Mouse (Mus musculus): ENCODE results near the gene Glt8d2. TPM values are rescaled to one million over a fixed set of nuclear protein-coding genes. Genes with fewer than 3 reads are reported as not detected.
A peak's percentile ranks its signal among the peaks of the same experiment; 100 is the strongest.

Gene Glt8d2
- 3.5 and 3.9 TPM in 2 replicates for polyA plus RNA-seq (2014; fragmentation: Nextera tagmentation; extraction: Ambion mirVana)

GRCm38 (mm10) chr10:82690494-82690893 is at the start of gene Glt8d2:
Gene Glt8d2 (minus strand): TSS chr10:82690650.
- peak within 1 kb of the TSS; percentile 59 for H3K4me2 ChIP-seq (ENCODE audit: low read length)

GRCm38 (mm10) chr10:82699296-82699941 is 9.0 kb upstream of the Glt8d2 start:
- Histone ChIP-seq H3K9ac (ENCODE audit: low read length) (peak overlapping the region; percentile 87), H3K27me3 (ENCODE audit: control insufficient read depth, insufficient read depth, low read length) (no peaks in the 10 kb centered on the region), H3K4me3 (ENCODE audit: control insufficient read depth in 1 of 2, insufficient read depth in 1 of 2, low read depth in 1 of 2, low read length in 2 of 2) (peak overlapping the region; percentile 94 to 95), H3K27ac (replicated peaks in 1 of 2; ENCODE audit: control insufficient read depth in 1 of 2, insufficient read depth in 1 of 2, low read depth in 2 of 2, low read length in 2 of 2) (peak overlapping the region; percentile 77 to 81), H3K4me1 (ENCODE audit: control insufficient read depth in 2 of 2, insufficient read depth in 2 of 2, low read length in 2 of 2) (peaks cover 9 to 11% of the 10 kb centered on the region in 2 experiments), H3K9me3 (ENCODE audit: control insufficient read depth, low read length) (no peaks in the 10 kb centered on the region), H3K36me3 (ENCODE audit: control insufficient read depth, insufficient read depth, low read length) (peaks cover 29% of the 10 kb centered on the region), H3K4me2 (ENCODE audit: low read length) (peak overlapping the region; percentile 62)
- 0% methylated on average over 54 of the region's 59 CpGs for WGBS
- peak; percentile 68 for ATAC-seq (ENCODE audit: insufficient number of reproducible peaks, insufficient read depth, low FRiP score, low read depth)

More at GRCm38 (mm10) chr10:82690494-82690893, at the start of gene Glt8d2:
- H3K27me3 ChIP-seq (ENCODE audit: control insufficient read depth, insufficient read depth, low read length), result no peaks in the 10 kb centered on the region
- H3K4me1 ChIP-seq (ENCODE audit: control insufficient read depth in 2 of 2, insufficient read depth in 2 of 2, low read length in 2 of 2), result peaks cover 8 to 10% of the 10 kb centered on the region in 2 experiments
- H3K27ac ChIP-seq (replicated peaks in 1 of 2; ENCODE audit: control insufficient read depth in 1 of 2, insufficient read depth in 1 of 2, low read depth in 2 of 2, low read length in 2 of 2), result peak within 1 kb of the TSS; percentile 33 to 53; a peak in 3 of 4 replicates
- H3K9me3 ChIP-seq (ENCODE audit: control insufficient read depth, low read length), result no peaks in the 10 kb centered on the region; the same call in 1 of the 2 replicates
- ATAC-seq (ENCODE audit: insufficient number of reproducible peaks, insufficient read depth, low FRiP score, low read depth), result no peak; the same call in 1 of the 2 replicates
- WGBS, result 4% methylated on average over 14 of the region's 14 CpGs
- no peaks in the 10 kb centered on the region for H3K36me3 ChIP-seq (ENCODE audit: control insufficient read depth, insufficient read depth, low read length)
- H3K4me3 ChIP-seq (ENCODE audit: control insufficient read depth in 1 of 2, insufficient read depth in 1 of 2, low read depth in 1 of 2, low read length in 2 of 2), result peak within 1 kb of the TSS; percentile 28 to 29
- H3K9ac ChIP-seq (ENCODE audit: low read length), result peak within 1 kb of the TSS; percentile 64

- Histone ChIP-seq H3K9ac (ENCODE audit: low read length) (peak overlapping the region; percentile 87), H3K27me3 (ENCODE audit: control insufficient read depth, insufficient read depth, low read length) (no peaks in the 10 kb centered on the region), H3K27ac (replicated peaks in 1 of 2; ENCODE audit: control insufficient read depth in 1 of 2, insufficient read depth in 1 of 2, low read depth in 2 of 2, low read length in 2 of 2) (peak overlapping the region; percentile 77 to 81), H3K36me3 (ENCODE audit: control insufficient read depth, insufficient read depth, low read length) (peaks cover 25% of the 10 kb centered on the region), H3K4me3 (ENCODE audit: control insufficient read depth in 1 of 2, insufficient read depth in 1 of 2, low read depth in 1 of 2, low read length in 2 of 2) (peak overlapping the region; percentile 94 to 95), H3K4me1 (ENCODE audit: control insufficient read depth in 2 of 2, insufficient read depth in 2 of 2, low read length in 2 of 2) (peaks cover 9 to 11% of the 10 kb centered on the region in 2 experiments), H3K9me3 (ENCODE audit: control insufficient read depth, low read length) (no peaks in the 10 kb centered on the region), H3K4me2 (ENCODE audit: low read length) (peak overlapping the region; percentile 62)
- under 1% methylated on average over 42 of the region's 42 CpGs for WGBS
- peak; percentile 94 for ATAC-seq (ENCODE audit: insufficient number of reproducible peaks, insufficient read depth, low FRiP score, low read depth)
These were observed 8.3 kb upstream of the Glt8d2 start for GRCm38 (mm10) chr10:82698712-82699261.

- Histone ChIP-seq H3K27ac (replicated peaks in 1 of 2; ENCODE audit: control insufficient read depth in 1 of 2, insufficient read depth in 1 of 2, low read depth in 2 of 2, low read length in 2 of 2) (no peak overlapping the region), H3K4me3 (ENCODE audit: control insufficient read depth in 1 of 2, insufficient read depth in 1 of 2, low read depth in 1 of 2, low read length in 2 of 2) (no peak overlapping the region), H3K4me2 (ENCODE audit: low read length) (no peak overlapping the region), H3K9ac (ENCODE audit: low read length) (no peak overlapping the region), H3K4me1 (ENCODE audit: control insufficient read depth in 2 of 2, insufficient read depth in 2 of 2, low read length in 2 of 2) (peaks cover 9 to 11% of the 10 kb centered on the region in 2 experiments), H3K9me3 (ENCODE audit: control insufficient read depth, low read length) (no peaks in the 10 kb centered on the region), H3K27me3 (ENCODE audit: control insufficient read depth, insufficient read depth, low read length) (no peaks in the 10 kb centered on the region), H3K36me3 (ENCODE audit: control insufficient read depth, insufficient read depth, low read length) (peaks cover 15% of the 10 kb centered on the region)
- WGBS, result 77% methylated on average over 3 of the region's 3 CpGs
- ATAC-seq (ENCODE audit: insufficient number of reproducible peaks, insufficient read depth, low FRiP score, low read depth), result no peak
These were observed 7.0 kb upstream of the Glt8d2 start for GRCm38 (mm10) chr10:82697305-82697898.

GRCm38 (mm10) chr10:82696453-82697079 is 6.1 kb upstream of the Glt8d2 start:
- peak overlapping the region in 1 of 2 experiments; percentile 24; a peak in 1 of 4 replicates for H3K27ac ChIP-seq (replicated peaks in 1 of 2; ENCODE audit: control insufficient read depth in 1 of 2, insufficient read depth in 1 of 2, low read depth in 2 of 2, low read length in 2 of 2)

GRCm38 (mm10) chr10:82695956-82696355 is 5.5 kb upstream of the Glt8d2 start, which contains the start of gene Hcfc2:
Gene Hcfc2 (plus strand): TSS chr10:82696160.
- Histone ChIP-seq H3K4me2 (ENCODE audit: low read length) (no peak within 1 kb of the TSS), H3K27me3 (ENCODE audit: control insufficient read depth, insufficient read depth, low read length) (no peaks in the 10 kb centered on the region), H3K4me3 (ENCODE audit: control insufficient read depth in 1 of 2, insufficient read depth in 1 of 2, low read depth in 1 of 2, low read length in 2 of 2) (no peak within 1 kb of the TSS), H3K36me3 (ENCODE audit: control insufficient read depth, insufficient read depth, low read length) (peaks cover 2% of the 10 kb centered on the region), H3K9me3 (ENCODE audit: control insufficient read depth, low read length) (no peaks in the 10 kb centered on the region), H3K9ac (ENCODE audit: low read length) (no peak within 1 kb of the TSS), H3K4me1 (ENCODE audit: control insufficient read depth in 2 of 2, insufficient read depth in 2 of 2, low read length in 2 of 2) (peaks cover 9 to 11% of the 10 kb centered on the region in 2 experiments), H3K27ac (replicated peaks in 1 of 2; ENCODE audit: control insufficient read depth in 1 of 2, insufficient read depth in 1 of 2, low read depth in 2 of 2, low read length in 2 of 2) (peak within 1 kb of the TSS in 1 of 2 experiments; percentile 24; a peak in 1 of 4 replicates)
- no peak for ATAC-seq (ENCODE audit: insufficient number of reproducible peaks, insufficient read depth, low FRiP score, low read depth)
- WGBS, result 62% methylated on average over 5 of the region's 5 CpGs

More at GRCm38 (mm10) chr10:82696453-82697079, 6.1 kb upstream of the Glt8d2 start:
- Histone ChIP-seq H3K4me3 (ENCODE audit: control insufficient read depth in 1 of 2, insufficient read depth in 1 of 2, low read depth in 1 of 2, low read length in 2 of 2) (no peak overlapping the region), H3K36me3 (ENCODE audit: control insufficient read depth, insufficient read depth, low read length) (peaks cover 8% of the 10 kb centered on the region), H3K4me2 (ENCODE audit: low read length) (no peak overlapping the region), H3K9ac (ENCODE audit: low read length) (no peak overlapping the region), H3K4me1 (ENCODE audit: control insufficient read depth in 2 of 2, insufficient read depth in 2 of 2, low read length in 2 of 2) (peaks cover 9 to 11% of the 10 kb centered on the region in 2 experiments), H3K27me3 (ENCODE audit: control insufficient read depth, insufficient read depth, low read length) (no peaks in the 10 kb centered on the region), H3K9me3 (ENCODE audit: control insufficient read depth, low read length) (no peaks in the 10 kb centered on the region)
- no peak for ATAC-seq (ENCODE audit: insufficient number of reproducible peaks, insufficient read depth, low FRiP score, low read depth)
- 46% methylated on average over 4 of the region's 4 CpGs for WGBS

- no peak for ATAC-seq (ENCODE audit: insufficient number of reproducible peaks, insufficient read depth, low FRiP score, low read depth)
- H3K9me3 ChIP-seq (ENCODE audit: control insufficient read depth, low read length), result no peaks in the 10 kb centered on the region; the same call in 1 of the 2 replicates
- peak overlapping the region; percentile 33 to 53; a peak in 1 of 4 replicates for H3K27ac ChIP-seq (replicated peaks in 1 of 2; ENCODE audit: control insufficient read depth in 1 of 2, insufficient read depth in 1 of 2, low read depth in 2 of 2, low read length in 2 of 2)
- no peaks in the 10 kb centered on the region for H3K36me3 ChIP-seq (ENCODE audit: control insufficient read depth, insufficient read depth, low read length)
- H3K9ac ChIP-seq (ENCODE audit: low read length), result no peak overlapping the region; the same call in 1 of the 2 replicates
- 73% methylated on average over 7 of the region's 7 CpGs for WGBS
- peak overlapping the region; percentile 59 for H3K4me2 ChIP-seq (ENCODE audit: low read length)
- H3K27me3 ChIP-seq (ENCODE audit: control insufficient read depth, insufficient read depth, low read length), result no peaks in the 10 kb centered on the region
- peak overlapping the region in 1 of 2 experiments; percentile 28; a peak in 1 of 4 replicates for H3K4me3 ChIP-seq (ENCODE audit: control insufficient read depth in 1 of 2, insufficient read depth in 1 of 2, low read depth in 1 of 2, low read length in 2 of 2)
- peaks cover 8 to 10% of the 10 kb centered on the region in 2 experiments for H3K4me1 ChIP-seq (ENCODE audit: control insufficient read depth in 2 of 2, insufficient read depth in 2 of 2, low read length in 2 of 2)
These were observed 704 bp downstream of the Glt8d2 start for GRCm38 (mm10) chr10:82689681-82690211.
